Mouse (Mus musculus): ENCODE results near the gene Tars.

- no peak for TF ChIP-seq MAFK (IDR thresholded peaks at IDR 0.05; ENCODE audit: insufficient read depth, low read depth, low read length)
- TF ChIP-seq ZC3H11A (IDR thresholded peaks at IDR 0.05; ENCODE audit: borderline replicate concordance, low read depth, low read length), result no peak
- TF ChIP-seq ZNF384 (IDR thresholded peaks at IDR 0.05; ENCODE audit: low read depth, low read length), result no peak
- TF ChIP-seq CHD2 (IDR thresholded peaks at IDR 0.05; ENCODE audit: low read depth, low read length), result no peak
Measured at GRCm38 (mm10) chr15:11412542-11412941, 13.1 kb upstream of the Tars start.
